26 mouse cellular contexts compared by ENCODE assay signal in genomic region chr8:126976608-126977348, GRCm38 (mm10). TPM values are rescaled to one million over a fixed set of nuclear protein-coding genes. Genes with fewer than 3 reads are reported as not detected.
DNase-seq lines count a peak whose midpoint lies in the region; ATAC-seq lines count a peak whose summit lies in the region.
"Had no signal": no experiment of that assay in that cellular context is flagged by ENCODE, and none has a peak within 500 bp of the region (broad histone marks: within the 10 kb centered on the region; RNA-seq: fewer than 3 reads in every experiment).

No protein-coding gene starts in this region.

- peak; percentile 39 for DNase-seq in forebrain, embryonic 11.5 days (ENCODE audit: low spot score)
- peak; percentile 80 for DNase-seq in heart, adult 11 months
- DNase-seq in heart, postnatal 14 days: no peak
- peak; percentile 54 for DNase-seq in midbrain, embryonic 11.5 days (ENCODE audit: low spot score, missing footprints)
- DNase-seq: adrenal gland, adult 8-10 months; adrenal gland, postnatal 14 days; adrenal gland, postnatal 36 days; B cell, adult 2 months; cerebellum, adult 11 months; cerebellum, adult 18-20 months; cerebellum, adult 8-10 months; cerebellum, adult 9-11 months; cerebellum, postnatal 14 days; cerebellum, postnatal 36 days; forebrain, postnatal 0 days had no signal

- H3K4me2 ChIP-seq in forebrain, embryonic 11.5 days (ENCODE audit: low read depth, low read length, severe bottlenecking): no peak overlapping the region
- H3K4me2 ChIP-seq in forebrain, embryonic 16.5 days (ENCODE audit: low read length): no peak overlapping the region
- H3K4me2 ChIP-seq in midbrain, embryonic 11.5 days: no peak overlapping the region
- no peak overlapping the region for H3K4me2 ChIP-seq in midbrain, embryonic 15.5 days
- H3K4me2 ChIP-seq in hindbrain, embryonic 12.5 days (replicated peaks): no peak overlapping the region
- H3K4me2 ChIP-seq: embryonic facial prominence, embryonic 12.5 days; forebrain, embryonic 12.5 days had no signal

- no peak overlapping the region for H3K9ac ChIP-seq in forebrain, embryonic 11.5 days (ENCODE audit: low read length)
- H3K9ac ChIP-seq in forebrain, embryonic 16.5 days (replicated peaks; ENCODE audit: low read depth, low read length): no peak overlapping the region
- no peak overlapping the region for H3K9ac ChIP-seq in midbrain, embryonic 11.5 days (ENCODE audit: low read length)
- H3K9ac ChIP-seq in midbrain, embryonic 15.5 days: no peak overlapping the region
- no peak overlapping the region for H3K9ac ChIP-seq in hindbrain, embryonic 12.5 days
- H3K9ac ChIP-seq: embryonic facial prominence, embryonic 12.5 days; forebrain, embryonic 12.5 days; forebrain, postnatal 0 days had no signal

- peaks cover 2% of the 10 kb centered on the region; the same call in 1 of the 2 replicates for H3K27me3 ChIP-seq in forebrain, embryonic 11.5 days (ENCODE audit: control insufficient read depth, insufficient read depth, low read length)
- H3K27me3 ChIP-seq in forebrain, embryonic 16.5 days (replicated peaks; ENCODE audit: control insufficient read depth, insufficient read depth, low read length): peaks cover 6% of the 10 kb centered on the region; the same call in 1 of the 2 replicates
- H3K27me3 ChIP-seq in midbrain, embryonic 11.5 days (ENCODE audit: control insufficient read depth, insufficient read depth, low read length): 0 out of 2 replicates have a peak, but pooled peaks cover 2% of the 10 kb centered on the region
- 0 out of 2 replicates have a peak, but pooled peaks cover 12% of the 10 kb centered on the region for H3K27me3 ChIP-seq in midbrain, embryonic 15.5 days (replicated peaks)
- H3K27me3 ChIP-seq in hindbrain, embryonic 12.5 days: peaks cover 15% of the 10 kb centered on the region
- H3K27me3 ChIP-seq: CH12.LX had no signal

- H3K36me3 ChIP-seq in forebrain, embryonic 11.5 days (ENCODE audit: control insufficient read depth, insufficient read depth, low read length): no peaks in the 10 kb centered on the region
- H3K36me3 ChIP-seq in forebrain, embryonic 16.5 days (ENCODE audit: control insufficient read depth, insufficient read depth): no peaks in the 10 kb centered on the region
- no peaks in the 10 kb centered on the region for H3K36me3 ChIP-seq in midbrain, embryonic 11.5 days (ENCODE audit: control insufficient read depth, insufficient read depth, low read length)
- no peaks in the 10 kb centered on the region for H3K36me3 ChIP-seq in midbrain, embryonic 15.5 days (replicated peaks)
- no peaks in the 10 kb centered on the region for H3K36me3 ChIP-seq in hindbrain, embryonic 12.5 days
- H3K36me3 ChIP-seq: embryonic facial prominence, embryonic 10.5 days; embryonic facial prominence, embryonic 12.5 days; forebrain, embryonic 12.5 days; G1E had no signal

- H3K9me3 ChIP-seq in forebrain, embryonic 11.5 days (ENCODE audit: control insufficient read depth, low read length): no peaks in the 10 kb centered on the region
- H3K9me3 ChIP-seq in forebrain, embryonic 16.5 days (ENCODE audit: control insufficient read depth, low read length): no peaks in the 10 kb centered on the region
- no peaks in the 10 kb centered on the region for H3K9me3 ChIP-seq in midbrain, embryonic 11.5 days (ENCODE audit: control insufficient read depth, low read length)
- no peaks in the 10 kb centered on the region for H3K9me3 ChIP-seq in midbrain, embryonic 15.5 days
- H3K9me3 ChIP-seq in hindbrain, embryonic 12.5 days (replicated peaks): no peaks in the 10 kb centered on the region
- H3K9me3 ChIP-seq: embryonic facial prominence, embryonic 10.5 days; embryonic facial prominence, embryonic 12.5 days; forebrain, embryonic 12.5 days; G1E had no signal

- no peak for ATAC-seq in forebrain, embryonic 11.5 days (replicated peaks; ENCODE audit: low FRiP score)
- no peak for ATAC-seq in forebrain, embryonic 16.5 days
- no peak for ATAC-seq in midbrain, embryonic 11.5 days (ENCODE audit: low FRiP score)
- ATAC-seq in midbrain, embryonic 15.5 days (replicated peaks): no peak
- ATAC-seq in hindbrain, embryonic 12.5 days (ENCODE audit: low FRiP score): no peak
- ATAC-seq: activated CD4-positive, CD25-positive, alpha-beta regulatory T cell, adult 4 months; CD4-positive, CD25-positive, alpha-beta regulatory T cell, adult 4 months; forebrain, postnatal 0 days; Patski had no signal

- 55% methylated on average over 8 of the region's 8 CpGs for WGBS in forebrain, embryonic 11.5 days
- 36% methylated on average over 8 of the region's 8 CpGs for WGBS in forebrain, embryonic 16.5 days
- 67% methylated on average over 8 of the region's 8 CpGs for WGBS in midbrain, embryonic 11.5 days
- 59% methylated on average over 8 of the region's 8 CpGs for WGBS in midbrain, embryonic 15.5 days
- WGBS in hindbrain, embryonic 12.5 days: 63% methylated on average over 8 of the region's 8 CpGs

- no peak overlapping the region for H3K4me3 ChIP-seq in forebrain, embryonic 11.5 days (ENCODE audit: low read depth, low read length)
- no peak overlapping the region for H3K4me3 ChIP-seq in forebrain, embryonic 16.5 days (replicated peaks; ENCODE audit: low read length)
- no peak overlapping the region for H3K4me3 ChIP-seq in midbrain, embryonic 11.5 days (ENCODE audit: low read depth, low read length)
- no peak overlapping the region for H3K4me3 ChIP-seq in midbrain, embryonic 15.5 days
- no peak overlapping the region for H3K4me3 ChIP-seq in hindbrain, embryonic 12.5 days
- H3K4me3 ChIP-seq: embryonic facial prominence, embryonic 10.5 days; embryonic facial prominence, embryonic 12.5 days; forebrain, embryonic 12.5 days had no signal

- H3K27ac ChIP-seq in forebrain, embryonic 11.5 days (ENCODE audit: low read depth, low read length): no peak overlapping the region
- no peak overlapping the region for H3K27ac ChIP-seq in forebrain, embryonic 16.5 days (ENCODE audit: low read length)
- no peak overlapping the region for H3K27ac ChIP-seq in midbrain, embryonic 11.5 days (ENCODE audit: low read depth, low read length)
- H3K27ac ChIP-seq in midbrain, embryonic 15.5 days: no peak overlapping the region
- no peak overlapping the region for H3K27ac ChIP-seq in hindbrain, embryonic 12.5 days
- H3K27ac ChIP-seq: embryonic facial prominence, embryonic 10.5 days; embryonic facial prominence, embryonic 12.5 days; forebrain, embryonic 12.5 days had no signal

- no peaks in the 10 kb centered on the region for H3K4me1 ChIP-seq in forebrain, embryonic 11.5 days (replicated peaks; ENCODE audit: control insufficient read depth, insufficient read depth, low read length)
- 0 out of 2 replicates have a peak, but pooled peaks cover 2% of the 10 kb centered on the region for H3K4me1 ChIP-seq in forebrain, embryonic 16.5 days (replicated peaks; ENCODE audit: control insufficient read depth, insufficient read depth, low read length)
- H3K4me1 ChIP-seq in midbrain, embryonic 11.5 days (ENCODE audit: control insufficient read depth, insufficient read depth, low read length): no peaks in the 10 kb centered on the region
- no peaks in the 10 kb centered on the region for H3K4me1 ChIP-seq in midbrain, embryonic 15.5 days
- no peaks in the 10 kb centered on the region for H3K4me1 ChIP-seq in hindbrain, embryonic 12.5 days
- H3K4me1 ChIP-seq: embryonic facial prominence, embryonic 12.5 days had no signal

- intact Hi-C loops in heart, postnatal 14 days (cut with DNase I): loop anchor here (10.0 kb wide), 1 partner anchor 902 kb away; no protein-coding TSS in a partner anchor

RNA-seq across cellular contexts. Expression of gene Rbm34, which starts 5.9 kb away (rescaled TPM):
- 29.8 and 31.1 TPM in 2 replicates for polyA plus RNA-seq in forebrain, embryonic 11.5 days (2014; fragmentation: Nextera tagmentation; extraction: Ambion mirVana)
- 23.8 and 23.9 TPM in 2 replicates for polyA plus RNA-seq in forebrain, embryonic 16.5 days (2015; fragmentation: Nextera tagmentation; extraction: Ambion mirVana)
- total RNA-seq in heart, postnatal 14 days (2021): 1 to 10 TPM; 3.5 to 4.2 TPM
- polyA plus RNA-seq in midbrain, embryonic 11.5 days (2014; fragmentation: Nextera tagmentation; extraction: Ambion mirVana): 32.0 and 38.4 TPM in 2 replicates
- polyA plus RNA-seq in midbrain, embryonic 15.5 days (2015; fragmentation: Nextera tagmentation; extraction: Ambion mirVana): 24.8 and 26.5 TPM in 2 replicates
- 31.4 and 34.1 TPM in 2 replicates for polyA plus RNA-seq in hindbrain, embryonic 12.5 days (2016; fragmentation: Nextera tagmentation; extraction: Ambion mirVana)

RNA-seq across cellular contexts. Expression of gene Tomm20, which starts 31.1 kb away (rescaled TPM):
- 219 and 231 TPM in 2 replicates for polyA plus RNA-seq in forebrain, embryonic 11.5 days (2014; fragmentation: Nextera tagmentation; extraction: Ambion mirVana)
- polyA plus RNA-seq in forebrain, embryonic 16.5 days (2015; fragmentation: Nextera tagmentation; extraction: Ambion mirVana): 191 and 193 TPM in 2 replicates
- 10 to 100 TPM; 66.9 to 87.0 TPM for total RNA-seq in heart, postnatal 14 days (2021)
- 239 and 240 TPM in 2 replicates for polyA plus RNA-seq in midbrain, embryonic 11.5 days (2014; fragmentation: Nextera tagmentation; extraction: Ambion mirVana)
- polyA plus RNA-seq in midbrain, embryonic 15.5 days (2015; fragmentation: Nextera tagmentation; extraction: Ambion mirVana): 197 and 198 TPM in 2 replicates
- 181 and 182 TPM in 2 replicates for polyA plus RNA-seq in hindbrain, embryonic 12.5 days (2016; fragmentation: Nextera tagmentation; extraction: Ambion mirVana)

Comparison
In these comparisons a context has a peak if more than half of its experiments do, and no peak if none do; other contexts are left out.
1. DNase-seq: peak in forebrain, embryonic 11.5 days (single experiment), heart, adult 11 months (single experiment) and midbrain, embryonic 11.5 days (single experiment); none in heart, postnatal 14 days (0 of 2).